Mouse (Mus musculus) bone marrow, adult 2 months (tissue): ENCODE data around the gene Asb17. TPM values are rescaled to one million over a fixed set of nuclear protein-coding genes. Genes with fewer than 3 reads are reported as not detected.
A peak's percentile ranks its signal among the peaks of the same experiment; 100 is the strongest.

Experiments used
- H3K27ac ChIP-seq: fragments of 200-500 bp; 2 replicates; pipeline ENCODE4 v1.5.1; 2012; ENCODE audit warnings: low read depth, mild to moderate bottlenecking, control low read depth, inconsistent platforms, low read length; ENCODE audit not compliant: control insufficient read depth, poor library complexity, insufficient read depth
- H3K4me1 ChIP-seq: fragments of 200-500 bp; 2 replicates; pipeline ENCODE4 v1.6.1; 2011; ENCODE audit warnings: low read length; ENCODE audit not compliant: control insufficient read depth, insufficient read depth
- H3K4me3 ChIP-seq: fragments of 200-500 bp; replicated peaks from 2 replicates; pipeline ENCODE3; 2011; ENCODE audit warnings: mild to moderate bottlenecking, low read depth, low read length, control low read depth; ENCODE audit not compliant: control insufficient read depth
- CTCF ChIP-seq: fragments of 200-500 bp; IDR thresholded peaks from 2 replicates; pipeline ENCODE4 v1.5.1; 2011; ENCODE audit warnings: low read length, control low read depth; ENCODE audit not compliant: control insufficient read depth, insufficient read depth
- POLR2A ChIP-seq: fragments of 200-500 bp; IDR thresholded peaks from 2 replicates; pipeline ENCODE4 v1.6.1; 2011; ENCODE audit warnings: low read depth, mild to moderate bottlenecking, control low read depth, low read length, borderline replicate concordance; ENCODE audit not compliant: control insufficient read depth
- WGBS: fragments of 180-500 bp; shearing (Covaris S2); methylation state at CpG from one replicate; pipeline ENCODE4 v1.1.7; 2018; 5-methylcytosine and 5-hydroxymethylcytosine counted together
- polyA plus RNA-seq: library from polyadenylated mRNA; stranded (reverse); fragments of >200 nt; gene quantifications from 2 replicates; pipeline ENCODE4 v1.2.4, GENCODE M21; 2011; ENCODE audit warnings: low replicate concordance; ENCODE audit not compliant: missing spikeins, insufficient read depth, insufficient read length

Gene Asb17
- polyA plus RNA-seq, 1 experiment, result 2.1 TPM

DNA sequence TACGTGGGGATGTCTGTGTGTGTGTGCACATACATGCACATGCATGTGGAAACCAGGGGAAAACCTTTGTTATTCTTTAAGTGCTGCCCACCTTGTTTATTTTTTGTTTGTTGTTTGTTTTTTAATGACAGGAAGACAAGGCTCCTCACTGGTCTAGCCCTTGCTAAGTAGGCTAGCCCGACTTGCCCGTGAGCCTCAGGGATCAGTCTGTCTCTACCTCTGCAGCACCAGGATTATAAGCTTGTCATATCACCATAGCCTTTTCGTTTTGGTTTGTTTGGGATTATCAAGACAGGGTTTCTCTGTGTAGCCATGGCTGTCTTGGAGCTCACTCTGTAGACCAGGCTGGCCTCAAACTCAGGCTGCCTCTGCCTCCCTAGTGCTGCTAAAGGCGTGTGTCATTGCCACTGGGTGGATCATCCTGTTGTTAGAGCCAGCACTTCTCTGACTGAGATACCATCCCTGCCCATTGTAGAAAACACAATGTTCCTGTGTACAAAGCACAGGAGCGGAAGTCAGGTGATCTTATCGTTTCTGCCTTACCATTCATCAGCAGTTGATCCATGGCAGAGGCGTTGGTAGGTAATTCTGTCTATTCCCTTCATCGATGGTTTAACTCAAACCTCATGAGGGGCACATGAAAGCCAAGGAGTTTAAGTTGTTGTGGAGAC lies 37.1 kb upstream of the Asb17 start:
- WGBS, result 81% methylated on average over 9 of the region's 9 CpGs
- TF ChIP-seq POLR2A (no peak), CTCF (no peak)
- Histone ChIP-seq H3K4me3 (no peak overlapping the region), H3K27ac (no peak overlapping the region), H3K4me1 (peaks cover 2% of the 10 kb centered on the region; the same call in 1 of the 2 replicates)

GRCm38 (mm10) chr3:153807444-153808149 lies 36.4 kb upstream of the Asb17 start:
- 68% methylated on average over 9 of the region's 9 CpGs for WGBS
- TF ChIP-seq CTCF (no peak), POLR2A (no peak)
- H3K4me3 ChIP-seq, result no peak overlapping the region
- 0 out of 2 replicates have a peak overlapping the region, but pooled peaks have one; percentile 11 for H3K27ac ChIP-seq
- peaks cover 1% of the 10 kb centered on the region; the same call in 1 of the 2 replicates for H3K4me1 ChIP-seq

GRCm38 (mm10) chr3:153808406-153808805 lies 35.6 kb upstream of the Asb17 start:
- Histone ChIP-seq H3K4me1 (peaks cover 1% of the 10 kb centered on the region; the same call in 1 of the 2 replicates), H3K27ac (no peak overlapping the region), H3K4me3 (no peak overlapping the region)
- TF ChIP-seq CTCF (no peak), POLR2A (no peak)
- WGBS, result 88% methylated on average over 13 of the region's 13 CpGs

GRCm38 (mm10) chr3:153814026-153814425 lies 30.0 kb upstream of the Asb17 start:
- TF ChIP-seq POLR2A (no peak), CTCF (no peak)
- no peaks in the 10 kb centered on the region; the same call in 1 of the 2 replicates for H3K4me1 ChIP-seq
- 88% methylated on average over 8 of the region's 8 CpGs for WGBS
- no peak overlapping the region for H3K4me3 ChIP-seq
- H3K27ac ChIP-seq, result no peak overlapping the region

GRCm38 (mm10) chr3:153817376-153817890 lies 26.6 kb upstream of the Asb17 start:
- 83% methylated on average over 9 of the region's 9 CpGs for WGBS
- TF ChIP-seq POLR2A, result no peak
- H3K4me3 ChIP-seq, result no peak overlapping the region
- no peaks in the 10 kb centered on the region for H3K4me1 ChIP-seq
- no peak overlapping the region for H3K27ac ChIP-seq

GRCm38 (mm10) chr3:153818723-153819122 lies 25.3 kb upstream of the Asb17 start:
- Histone ChIP-seq H3K27ac (no peak overlapping the region), H3K4me1 (peaks cover 1% of the 10 kb centered on the region; the same call in 1 of the 2 replicates), H3K4me3 (no peak overlapping the region)
- TF ChIP-seq POLR2A (no peak), CTCF (no peak)
- WGBS, result 54% methylated on average over 3 of the region's 3 CpGs

DNA sequence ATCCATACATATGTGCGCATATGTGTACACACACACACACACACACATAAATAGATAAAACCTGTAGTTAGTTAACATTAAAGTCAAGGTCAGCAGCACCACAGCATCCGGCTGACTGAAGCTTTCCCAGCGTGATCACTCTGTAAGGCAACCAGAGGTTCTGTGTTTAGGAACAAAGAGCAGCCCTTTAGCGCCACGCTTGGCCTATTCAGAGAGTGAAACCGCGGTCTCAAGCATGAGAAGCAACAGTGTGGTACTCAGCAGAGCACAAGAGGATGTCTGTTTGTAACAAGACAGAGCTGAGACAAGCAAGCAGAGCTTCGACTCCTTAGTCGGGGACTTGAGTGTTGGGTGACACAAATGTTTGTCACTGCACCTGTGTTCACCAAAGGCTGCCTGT lies 24.6 kb upstream of the Asb17 start:
- 91% methylated on average over 9 of the region's 9 CpGs for WGBS

GRCm38 (mm10) chr3:153823671-153824515 lies 20.1 kb upstream of the Asb17 start:
- no peak overlapping the region for H3K27ac ChIP-seq
- no peak overlapping the region for H3K4me3 ChIP-seq
- TF ChIP-seq CTCF (no peak), POLR2A (no peak)
- WGBS, result 51% methylated on average over 11 of the region's 11 CpGs
- H3K4me1 ChIP-seq, result peaks cover 1% of the 10 kb centered on the region; the same call in 1 of the 2 replicates

More for the DNA sequence above, 24.6 kb upstream of the Asb17 start:
- H3K4me1 ChIP-seq, result peaks cover 1% of the 10 kb centered on the region; the same call in 1 of the 2 replicates
- H3K27ac ChIP-seq, result no peak overlapping the region
- TF ChIP-seq CTCF, result no peak
- no peak for TF ChIP-seq POLR2A
- H3K4me3 ChIP-seq, result no peak overlapping the region
